Mouse (Mus musculus) forebrain, embryonic 13.5 days (tissue): ENCODE measurements at regions not wholly inside any gene's neighbourhood (a gene's known extent, or its start where the extent isn't known, plus 50 kb on each side); places are given as distances from the start of the nearest gene placed in this dataset.

Experiments used
- ATAC-seq: fragments of 200-750 bp; cut with Nextera tagmentation; 2 replicates; pipeline ENCODE4 v1.8.0; 2017
- H3K27ac ChIP-seq: fragments of 300-500 bp; sonication (generic); 2 replicates; pipeline ENCODE4 v1.5.1; 2015; ENCODE audit warnings: inconsistent platforms, mild to moderate bottlenecking, moderate library complexity
- H3K27me3 ChIP-seq: fragments of 300-500 bp; sonication (generic); 2 replicates; pipeline ENCODE4 v1.6.1; 2015; ENCODE audit warnings: mild to moderate bottlenecking, inconsistent platforms
- H3K36me3 ChIP-seq: fragments of 300-500 bp; sonication (generic); 2 replicates; pipeline ENCODE4 v1.6.1; 2015; ENCODE audit warnings: mild to moderate bottlenecking, inconsistent platforms; ENCODE audit not compliant: poor library complexity, severe bottlenecking
- H3K4me1 ChIP-seq: fragments of 300-500 bp; sonication (generic); 2 replicates; pipeline ENCODE4 v1.6.1; 2015; ENCODE audit warnings: inconsistent platforms
- H3K4me2 ChIP-seq: fragments of 300-500 bp; sonication (generic); 2 replicates; pipeline ENCODE4 v1.6.1; 2015; ENCODE audit warnings: inconsistent platforms, mild to moderate bottlenecking, moderate library complexity
- H3K4me3 ChIP-seq: fragments of 300-500 bp; sonication (generic); 2 replicates; pipeline ENCODE4 v1.5.1; 2015; ENCODE audit warnings: mild to moderate bottlenecking, inconsistent platforms
- H3K9ac ChIP-seq: fragments of 300-500 bp; sonication (generic); 2 replicates; pipeline ENCODE4 v1.6.1; 2015; ENCODE audit warnings: mild to moderate bottlenecking, inconsistent platforms
- H3K9me3 ChIP-seq: fragments of 300-500 bp; sonication (generic); replicated peaks from 2 replicates; pipeline ENCODE4 v1.6.1; 2016; ENCODE audit warnings: inconsistent platforms
- WGBS: fragments of 180-500 bp; shearing (Covaris S2); methylation state at CpG from one replicate; pipeline ENCODE4 v1.1.7; 2015; 5-methylcytosine and 5-hydroxymethylcytosine counted together

GRCm38 (mm10) chr7:77446052-77446367 lies 1216.3 kb downstream of the Agbl1 start:
- H3K9ac ChIP-seq: no peak overlapping the region
- no peak overlapping the region for H3K4me3 ChIP-seq
- no peaks in the 10 kb centered on the region for H3K36me3 ChIP-seq
- no peaks in the 10 kb centered on the region for H3K9me3 ChIP-seq
- 51% methylated on average over 2 of the region's 2 CpGs for WGBS
- H3K27me3 ChIP-seq: no peaks in the 10 kb centered on the region
- ATAC-seq: peak; percentile 41; the same call in 1 of the 2 replicates
- no peak overlapping the region; the same call in 1 of the 2 replicates for H3K27ac ChIP-seq
- H3K4me2 ChIP-seq: no peak overlapping the region
- H3K4me1 ChIP-seq: 0 out of 2 replicates have a peak, but pooled peaks cover 4% of the 10 kb centered on the region

- Histone ChIP-seq H3K4me1 (0 out of 2 replicates have a peak, but pooled peaks cover 4% of the 10 kb centered on the region), H3K9ac (no peak overlapping the region), H3K27ac (no peak overlapping the region; the same call in 1 of the 2 replicates), H3K4me3 (no peak overlapping the region), H3K4me2 (peak overlapping the region; percentile 20; the same call in 1 of the 2 replicates), H3K9me3 (no peaks in the 10 kb centered on the region), H3K36me3 (no peaks in the 10 kb centered on the region), H3K27me3 (no peaks in the 10 kb centered on the region)
- ATAC-seq: peak; percentile 68; the same call in 1 of the 2 replicates
- 46% methylated on average over 11 of the region's 11 CpGs for WGBS
These were observed 1215.8 kb downstream of the Agbl1 start for GRCm38 (mm10) chr7:77445352-77446051.

GRCm38 (mm10) chr7:77441622-77442021 lies 1211.9 kb downstream of the Agbl1 start:
- no peaks in the 10 kb centered on the region for H3K36me3 ChIP-seq
- H3K9me3 ChIP-seq: no peaks in the 10 kb centered on the region
- 68% methylated on average over 2 of the region's 2 CpGs for whole genome bisulfite sequencing
- no peak overlapping the region for H3K9ac ChIP-seq
- H3K4me3 ChIP-seq: no peak overlapping the region
- ATAC-seq: no peak
- 0 out of 2 replicates have a peak, but pooled peaks cover 4% of the 10 kb centered on the region for H3K4me1 ChIP-seq
- no peaks in the 10 kb centered on the region for H3K27me3 ChIP-seq
- H3K27ac ChIP-seq: no peak overlapping the region
- no peak overlapping the region for H3K4me2 ChIP-seq

- Histone ChIP-seq H3K4me2 (no peak overlapping the region), H3K27me3 (no peaks in the 10 kb centered on the region), H3K9ac (no peak overlapping the region), H3K4me1 (no peaks in the 10 kb centered on the region), H3K4me3 (no peak overlapping the region), H3K36me3 (no peaks in the 10 kb centered on the region), H3K27ac (no peak overlapping the region), H3K9me3 (no peaks in the 10 kb centered on the region)
- no peak for ATAC-seq
- WGBS: 84% methylated on average over 4 of the region's 4 CpGs
These were observed 1183.9 kb downstream of the Agbl1 start for GRCm38 (mm10) chr7:77413606-77414005.
